Mouse (Mus musculus) heart, adult 2 months (tissue): ENCODE measurements around the gene Pla2r1. TPM values are rescaled to one million over a fixed set of nuclear protein-coding genes. Genes with fewer than 3 reads are reported as not detected.

ENCODE experiments used
- DNase-seq, 2 experiments: peaks; one replicate each; pipeline ENCODE4 v3.0.0; 2021
- H3K27ac ChIP-seq: fragments of 200-600 bp; 2 replicates; pipeline ENCODE4 v1.8.1; 2022
- H3K27me3 ChIP-seq: fragments of 200-500 bp; 2 replicates; pipeline ENCODE4 v1.6.1; 2012; ENCODE audit warnings: mild to moderate bottlenecking, low read length, inconsistent platforms, mixed read lengths; ENCODE audit not compliant: control insufficient read depth, insufficient read depth
- H3K36me3 ChIP-seq: fragments of 200-500 bp; 2 replicates; pipeline ENCODE4 v1.6.1; 2012; ENCODE audit warnings: low read length, inconsistent platforms; ENCODE audit not compliant: control insufficient read depth, insufficient read depth
- H3K4me1 ChIP-seq: fragments of 200-500 bp; 2 replicates; pipeline ENCODE4 v1.6.1; 2011; ENCODE audit warnings: low read length; ENCODE audit not compliant: control insufficient read depth, insufficient read depth
- H3K4me3 ChIP-seq: fragments of 200-600 bp; 2 replicates; pipeline ENCODE4 v1.8.1; 2022
- H3K79me2 ChIP-seq: fragments of 200-500 bp; replicated peaks from 2 replicates; pipeline ENCODE4 v1.6.1; 2012; ENCODE audit warnings: mild to moderate bottlenecking, inconsistent platforms, low read length, moderate library complexity, mixed read lengths; ENCODE audit not compliant: control insufficient read depth, insufficient read depth
- H3K9ac ChIP-seq: fragments of 200-500 bp; 2 replicates; pipeline ENCODE4 v1.6.1; 2012; ENCODE audit warnings: low read depth, mild to moderate bottlenecking, control low read depth, inconsistent platforms, low read length, mixed read lengths
- CTCF ChIP-seq: fragments of 200-600 bp; IDR thresholded peaks from 2 replicates; pipeline ENCODE4 v1.8.1; 2022; ENCODE audit warnings: antibody characterized with exemption, mild to moderate bottlenecking, moderate library complexity
- EP300 ChIP-seq: fragments of 200-500 bp; IDR thresholded peaks from 2 replicates; pipeline ENCODE4 v1.6.1; 2011; ENCODE audit warnings: low read depth, low read length, control low read depth; ENCODE audit not compliant: insufficient read depth
- POLR2A ChIP-seq: fragments of 200-500 bp; IDR thresholded peaks from 2 replicates; pipeline ENCODE4 v1.6.1; 2011; ENCODE audit warnings: mild to moderate bottlenecking, low read depth, low read length, control low read depth; ENCODE audit not compliant: insufficient read depth
- WGBS: fragments of 180-500 bp; shearing (Covaris S2); methylation state at CpG from one replicate; pipeline ENCODE4 v1.1.7; 2018; 5-methylcytosine and 5-hydroxymethylcytosine counted together
- intact Hi-C: fragments of 180-260 bp; cut with DNase I; formaldehyde crosslinking; loops from one replicate; pipeline ENCODE4 v1.15.1; 2025
- polyA plus RNA-seq: library from polyadenylated mRNA; depleted of rRNA; stranded (reverse); fragments of >200 nt; gene quantifications from 2 replicates; pipeline ENCODE4 v1.2.3, GENCODE M21; 2012
- total RNA-seq, 2 experiments: library from RNA; stranded (reverse); gene quantifications; 2 replicates each; pipeline ENCODE4 v1.2.3; 2021

Pla2r1 gene
- total and polyA plus RNA-seq, 3 experiments: 1.4 to 1.9 (median 1.7) TPM

GRCm38 (mm10) chr2:60500583-60501116 lies 52.5 kb downstream of the Pla2r1 start:
- no peaks in the 10 kb centered on the region for H3K27me3 ChIP-seq
- no peak for DNase-seq
- no peak overlapping the region for H3K4me3 ChIP-seq
- no peak overlapping the region for H3K9ac ChIP-seq
- TF ChIP-seq CTCF (no peak), POLR2A (no peak), EP300 (no peak)
- no peak overlapping the region for H3K27ac ChIP-seq
- H3K36me3 ChIP-seq: no peaks in the 10 kb centered on the region
- H3K79me2 ChIP-seq: no peaks in the 10 kb centered on the region
- WGBS: 82% methylated on average over 1 of the region's 1 CpGs
- peaks cover 3% of the 10 kb centered on the region; the same call in 1 of the 2 replicates for H3K4me1 ChIP-seq
- intact Hi-C loops: no loop called here

- H3K27me3 ChIP-seq: no peaks in the 10 kb centered on the region
- no peak overlapping the region for H3K27ac ChIP-seq
- intact Hi-C loops: no loop called here
- TF ChIP-seq EP300: no peak
- TF ChIP-seq CTCF: no peak
- 87% methylated on average over 7 of the region's 7 CpGs for WGBS
- no peak for DNase-seq
- no peak overlapping the region for H3K9ac ChIP-seq
- H3K79me2 ChIP-seq: no peaks in the 10 kb centered on the region
- H3K4me1 ChIP-seq: no peaks in the 10 kb centered on the region
- no peak overlapping the region for H3K4me3 ChIP-seq
- no peaks in the 10 kb centered on the region for H3K36me3 ChIP-seq
These were observed 73.2 kb downstream of the Pla2r1 start for GRCm38 (mm10) chr2:60479906-60480305.

GRCm38 (mm10) chr2:60478778-60479177 lies 74.3 kb downstream of the Pla2r1 start:
- DNase-seq: no peak
- Histone ChIP-seq H3K4me1 (no peaks in the 10 kb centered on the region), H3K9ac (no peak overlapping the region), H3K27ac (no peak overlapping the region), H3K27me3 (no peaks in the 10 kb centered on the region), H3K79me2 (no peaks in the 10 kb centered on the region), H3K4me3 (no peak overlapping the region), H3K36me3 (no peaks in the 10 kb centered on the region)
- TF ChIP-seq POLR2A (no peak), CTCF (no peak), EP300 (no peak)
- intact Hi-C loops: no loop called here
- 83% methylated on average over 2 of the region's 2 CpGs for WGBS

- H3K9ac ChIP-seq: no peak overlapping the region
- no peak for DNase-seq
- H3K4me3 ChIP-seq: no peak overlapping the region
- H3K27ac ChIP-seq: no peak overlapping the region
- intact Hi-C loops: no loop called here
- H3K4me1 ChIP-seq: no peaks in the 10 kb centered on the region
- 85% methylated on average over 11 of the region's 11 CpGs for WGBS
- no peak for TF ChIP-seq EP300
- no peak for TF ChIP-seq POLR2A
- TF ChIP-seq CTCF: no peak
- no peaks in the 10 kb centered on the region for H3K36me3 ChIP-seq
- no peaks in the 10 kb centered on the region for H3K27me3 ChIP-seq
- H3K79me2 ChIP-seq: no peaks in the 10 kb centered on the region
These were observed 84.0 kb downstream of the Pla2r1 start for GRCm38 (mm10) chr2:60468901-60469770.

GRCm38 (mm10) chr2:60452376-60452775 lies 100.7 kb downstream of the Pla2r1 start:
- Histone ChIP-seq H3K79me2 (no peaks in the 10 kb centered on the region), H3K27ac (no peak overlapping the region), H3K9ac (no peak overlapping the region), H3K4me1 (peaks cover 1% of the 10 kb centered on the region; the same call in 1 of the 2 replicates), H3K27me3 (no peaks in the 10 kb centered on the region; the same call in 1 of the 2 replicates), H3K4me3 (no peak overlapping the region), H3K36me3 (no peaks in the 10 kb centered on the region)
- 93% methylated on average over 7 of the region's 7 CpGs for WGBS
- intact Hi-C loops: no loop called here
- TF ChIP-seq CTCF (no peak), EP300 (no peak), POLR2A (no peak)
- DNase-seq: no peak
